Mouse (Mus musculus): Measurements from ENCODE around the gene Proser3. TPM values are rescaled to one million over a fixed set of nuclear protein-coding genes. Genes with fewer than 3 reads are reported as not detected.

Proser3 gene
- polyA plus RNA-seq, 1 experiment from 2014 or later: 8.1 TPM

GRCm38 (mm10) chr7:30534633-30535577 lies 17.2 kb downstream of the Proser3 start, which contains the start of gene Arhgap33:
Gene Arhgap33 (minus strand): TSS chr7:30535060.
- WGBS: 1% methylated on average over 39 of the region's 84 CpGs
- Histone ChIP-seq H3K9me3 (ENCODE audit: control insufficient read depth, low read length) (no peaks in the 10 kb centered on the region), H3K9ac (ENCODE audit: low read depth, low read length) (peak within 1 kb of the TSS; percentile 68), H3K4me2 (ENCODE audit: low read depth, low read length) (peak within 1 kb of the TSS; percentile 78), H3K4me3 (ENCODE audit: low read depth, low read length) (peak within 1 kb of the TSS; percentile 60), H3K27me3 (replicated peaks; ENCODE audit: control insufficient read depth, insufficient read depth, low read length) (no peaks in the 10 kb centered on the region), H3K27ac (replicated peaks; ENCODE audit: low read depth, low read length) (peak within 1 kb of the TSS; percentile 30; the same call in 1 of the 2 replicates), H3K4me1 (ENCODE audit: control insufficient read depth, insufficient read depth, low read length) (peaks cover 12% of the 10 kb centered on the region; the same call in 1 of the 2 replicates), H3K36me3 (ENCODE audit: control insufficient read depth, insufficient read depth, low read length) (peaks cover 40% of the 10 kb centered on the region)
- DNase-seq (ENCODE audit: low spot score) (peak; percentile 99), ATAC-seq (ENCODE audit: low read depth) (peak; percentile 93)

GRCm38 (mm10) chr7:30533941-30534632 lies 18.0 kb downstream of the Proser3 start:
- Histone ChIP-seq H3K4me3 (ENCODE audit: low read depth, low read length) (peak overlapping the region; percentile 60), H3K36me3 (ENCODE audit: control insufficient read depth, insufficient read depth, low read length) (peaks cover 40% of the 10 kb centered on the region), H3K9ac (ENCODE audit: low read depth, low read length) (peak overlapping the region; percentile 68), H3K9me3 (ENCODE audit: control insufficient read depth, low read length) (no peaks in the 10 kb centered on the region), H3K4me2 (ENCODE audit: low read depth, low read length) (peak overlapping the region; percentile 78), H3K27ac (replicated peaks; ENCODE audit: low read depth, low read length) (no peak overlapping the region), H3K4me1 (ENCODE audit: control insufficient read depth, insufficient read depth, low read length) (peaks cover 12% of the 10 kb centered on the region; the same call in 1 of the 2 replicates), H3K27me3 (replicated peaks; ENCODE audit: control insufficient read depth, insufficient read depth, low read length) (no peaks in the 10 kb centered on the region)
- ATAC-seq (ENCODE audit: low read depth) (peak; percentile 19), DNase-seq (ENCODE audit: low spot score) (peak; percentile 7)
- 6% methylated on average over 25 of the region's 26 CpGs for WGBS

- Histone ChIP-seq H3K4me2 (ENCODE audit: low read depth, low read length) (peak overlapping the region; percentile 78; the same call in 1 of the 2 replicates), H3K27ac (replicated peaks; ENCODE audit: low read depth, low read length) (no peak overlapping the region), H3K9ac (ENCODE audit: low read depth, low read length) (peak overlapping the region; percentile 46), H3K27me3 (replicated peaks; ENCODE audit: control insufficient read depth, insufficient read depth, low read length) (no peaks in the 10 kb centered on the region), H3K4me1 (ENCODE audit: control insufficient read depth, insufficient read depth, low read length) (peaks cover 12% of the 10 kb centered on the region; the same call in 1 of the 2 replicates), H3K4me3 (ENCODE audit: low read depth, low read length) (0 out of 2 replicates have a peak overlapping the region, but pooled peaks have one; percentile 2), H3K9me3 (ENCODE audit: control insufficient read depth, low read length) (no peaks in the 10 kb centered on the region), H3K36me3 (ENCODE audit: control insufficient read depth, insufficient read depth, low read length) (peaks cover 46% of the 10 kb centered on the region)
- ATAC-seq (ENCODE audit: low read depth) (no peak), DNase-seq (ENCODE audit: low spot score) (peak; percentile 59)
- 34% methylated on average over 5 of the region's 8 CpGs for WGBS
These were observed 19.2 kb downstream of the Proser3 start for GRCm38 (mm10) chr7:30532931-30533330.

GRCm38 (mm10) chr7:30531291-30531815 lies 20.7 kb downstream of the Proser3 start:
- ATAC-seq (ENCODE audit: low read depth) (no peak), DNase-seq (ENCODE audit: low spot score) (peak; percentile 13)
- Histone ChIP-seq H3K27me3 (replicated peaks; ENCODE audit: control insufficient read depth, insufficient read depth, low read length) (no peaks in the 10 kb centered on the region), H3K27ac (replicated peaks; ENCODE audit: low read depth, low read length) (no peak overlapping the region), H3K4me1 (ENCODE audit: control insufficient read depth, insufficient read depth, low read length) (peaks cover 17% of the 10 kb centered on the region; the same call in 1 of the 2 replicates), H3K4me3 (ENCODE audit: low read depth, low read length) (no peak overlapping the region), H3K9me3 (ENCODE audit: control insufficient read depth, low read length) (no peaks in the 10 kb centered on the region), H3K9ac (ENCODE audit: low read depth, low read length) (no peak overlapping the region), H3K36me3 (ENCODE audit: control insufficient read depth, insufficient read depth, low read length) (peaks cover 55% of the 10 kb centered on the region), H3K4me2 (ENCODE audit: low read depth, low read length) (no peak overlapping the region)
- 77% methylated on average over 9 of the region's 9 CpGs for WGBS

- no peak for DNase-seq (ENCODE audit: low spot score)
These were observed 25.1 kb downstream of the Proser3 start for GRCm38 (mm10) chr7:30526981-30527380.

GRCm38 (mm10) chr7:30526399-30526798 lies 25.7 kb downstream of the Proser3 start:
- ATAC-seq (ENCODE audit: low read depth): no peak
- H3K4me2 ChIP-seq (ENCODE audit: low read depth, low read length): peak overlapping the region; percentile 47

More at GRCm38 (mm10) chr7:30526981-30527380, 25.1 kb downstream of the Proser3 start:
- ATAC-seq (ENCODE audit: low read depth): no peak
- Histone ChIP-seq H3K9ac (ENCODE audit: low read depth, low read length) (peak overlapping the region; percentile 35; the same call in 1 of the 2 replicates), H3K9me3 (ENCODE audit: control insufficient read depth, low read length) (no peaks in the 10 kb centered on the region), H3K36me3 (ENCODE audit: control insufficient read depth, insufficient read depth, low read length) (peaks cover 67% of the 10 kb centered on the region), H3K4me3 (ENCODE audit: low read depth, low read length) (peak overlapping the region; percentile 18; the same call in 1 of the 2 replicates), H3K4me1 (ENCODE audit: control insufficient read depth, insufficient read depth, low read length) (0 out of 2 replicates have a peak, but pooled peaks cover 11% of the 10 kb centered on the region), H3K27me3 (replicated peaks; ENCODE audit: control insufficient read depth, insufficient read depth, low read length) (no peaks in the 10 kb centered on the region), H3K4me2 (ENCODE audit: low read depth, low read length) (peak overlapping the region; percentile 47), H3K27ac (replicated peaks; ENCODE audit: low read depth, low read length) (peak overlapping the region; percentile 48; the same call in 1 of the 2 replicates)
- WGBS: 74% methylated on average over 8 of the region's 14 CpGs

GRCm38 (mm10) chr7:30525954-30526353 lies 26.1 kb downstream of the Proser3 start:
- peak; percentile 47 for ATAC-seq (ENCODE audit: low read depth)
- Histone ChIP-seq H3K9ac (ENCODE audit: low read depth, low read length) (peak overlapping the region; percentile 35; the same call in 1 of the 2 replicates), H3K27ac (replicated peaks; ENCODE audit: low read depth, low read length) (peak overlapping the region; percentile 48), H3K4me1 (ENCODE audit: control insufficient read depth, insufficient read depth, low read length) (0 out of 2 replicates have a peak, but pooled peaks cover 11% of the 10 kb centered on the region), H3K27me3 (replicated peaks; ENCODE audit: control insufficient read depth, insufficient read depth, low read length) (no peaks in the 10 kb centered on the region), H3K4me2 (ENCODE audit: low read depth, low read length) (peak overlapping the region; percentile 47), H3K4me3 (ENCODE audit: low read depth, low read length) (peak overlapping the region; percentile 18), H3K36me3 (ENCODE audit: control insufficient read depth, insufficient read depth, low read length) (peaks cover 58% of the 10 kb centered on the region), H3K9me3 (ENCODE audit: control insufficient read depth, low read length) (no peaks in the 10 kb centered on the region)
- WGBS: 23% methylated on average over 10 of the region's 10 CpGs
- DNase-seq (ENCODE audit: low spot score): peak; percentile 65

More at GRCm38 (mm10) chr7:30526399-30526798, 25.7 kb downstream of the Proser3 start:
- DNase-seq (ENCODE audit: low spot score): no peak
- Histone ChIP-seq H3K36me3 (ENCODE audit: control insufficient read depth, insufficient read depth, low read length) (peaks cover 61% of the 10 kb centered on the region), H3K9me3 (ENCODE audit: control insufficient read depth, low read length) (no peaks in the 10 kb centered on the region), H3K9ac (ENCODE audit: low read depth, low read length) (peak overlapping the region; percentile 35; the same call in 1 of the 2 replicates), H3K4me3 (ENCODE audit: low read depth, low read length) (peak overlapping the region; percentile 18), H3K27me3 (replicated peaks; ENCODE audit: control insufficient read depth, insufficient read depth, low read length) (no peaks in the 10 kb centered on the region), H3K4me1 (ENCODE audit: control insufficient read depth, insufficient read depth, low read length) (0 out of 2 replicates have a peak, but pooled peaks cover 11% of the 10 kb centered on the region), H3K27ac (replicated peaks; ENCODE audit: low read depth, low read length) (peak overlapping the region; percentile 48)
- WGBS: 18% methylated on average over 17 of the region's 17 CpGs

- H3K4me2 ChIP-seq (ENCODE audit: low read depth, low read length): no peak overlapping the region
- 73% methylated on average over 6 of the region's 6 CpGs for WGBS
- H3K27me3 ChIP-seq (replicated peaks; ENCODE audit: control insufficient read depth, insufficient read depth, low read length): no peaks in the 10 kb centered on the region
- 0 out of 2 replicates have a peak, but pooled peaks cover 11% of the 10 kb centered on the region for H3K4me1 ChIP-seq (ENCODE audit: control insufficient read depth, insufficient read depth, low read length)
- ATAC-seq (ENCODE audit: low read depth) (no peak), DNase-seq (ENCODE audit: low spot score) (no peak)
- H3K27ac ChIP-seq (replicated peaks; ENCODE audit: low read depth, low read length): no peak overlapping the region
- H3K9ac ChIP-seq (ENCODE audit: low read depth, low read length): no peak overlapping the region
- peaks cover 43% of the 10 kb centered on the region for H3K36me3 ChIP-seq (ENCODE audit: control insufficient read depth, insufficient read depth, low read length)
- H3K4me3 ChIP-seq (ENCODE audit: low read depth, low read length): no peak overlapping the region
- no peaks in the 10 kb centered on the region for H3K9me3 ChIP-seq (ENCODE audit: control insufficient read depth, low read length)
These were observed 27.6 kb downstream of the Proser3 start for GRCm38 (mm10) chr7:30524487-30524886.
